Mouse (Mus musculus) skeletal muscle tissue, adult 2 months (tissue): ENCODE data around the gene Kbtbd12.

Source experiments
- DNase-seq: peaks from one replicate; pipeline ENCODE4 v3.0.0-alpha.2; 2012; ENCODE audit warnings: low read depth, low spot score

Gene Kbtbd12

GRCm38 (mm10) chr6:88626912-88627311, 10.8 kb downstream of the Kbtbd12 start:
- no peak for DNase-seq

- no peak for DNase-seq
Measured at GRCm38 (mm10) chr6:88626462-88626861, 11.3 kb downstream of the Kbtbd12 start.

- no peak for DNase-seq
Measured at GRCm38 (mm10) chr6:88621816-88622481, 15.8 kb downstream of the Kbtbd12 start.

DNA sequence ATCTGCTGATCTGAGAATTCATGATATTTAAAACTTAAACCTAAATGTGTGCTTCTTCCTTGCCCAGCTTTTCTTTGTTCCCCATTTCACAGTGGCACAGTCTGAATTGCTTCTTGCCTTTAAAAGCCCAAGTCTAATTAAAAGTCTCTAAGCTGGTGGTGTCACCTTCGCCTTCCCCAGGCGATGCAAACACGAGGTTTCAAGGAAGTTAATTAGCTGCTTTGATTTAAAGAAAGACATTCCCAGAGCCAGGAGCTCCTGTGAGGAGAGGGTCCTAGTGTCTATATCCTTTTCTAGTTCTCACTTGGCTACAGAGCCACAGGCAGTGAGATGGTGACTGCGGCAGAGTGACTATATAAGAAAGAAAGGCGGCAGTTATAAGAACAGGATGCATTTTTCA, 18.2 kb downstream of the Kbtbd12 start:
- no peak for DNase-seq

- no peak for DNase-seq
Measured at GRCm38 (mm10) chr6:88615352-88615751, 22.4 kb downstream of the Kbtbd12 start.

GRCm38 (mm10) chr6:88606417-88606816, 31.3 kb downstream of the Kbtbd12 start:
- no peak for DNase-seq

- no peak for DNase-seq
Measured at GRCm38 (mm10) chr6:88605715-88606114, 32.0 kb downstream of the Kbtbd12 start.

DNA sequence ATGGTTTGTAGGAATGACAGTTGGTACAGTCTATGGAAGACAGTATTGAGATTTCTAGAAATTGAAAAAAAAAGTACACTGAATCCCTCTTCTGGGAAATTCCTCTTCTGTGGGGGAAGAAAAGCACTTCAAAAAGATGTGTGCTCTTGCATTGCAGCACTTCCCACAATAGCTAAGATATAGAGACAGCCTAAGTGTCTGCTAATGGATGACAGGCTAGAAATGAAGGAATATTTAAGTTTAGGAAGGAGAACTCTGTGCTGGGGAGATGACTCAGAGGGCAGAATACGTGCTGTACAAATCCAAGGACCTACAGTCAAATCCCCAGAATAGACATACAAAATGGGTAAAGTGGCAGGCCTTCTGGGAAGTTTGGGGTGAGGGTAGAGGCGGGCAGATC, 32.5 kb downstream of the Kbtbd12 start:
- DNase-seq = no peak

DNA sequence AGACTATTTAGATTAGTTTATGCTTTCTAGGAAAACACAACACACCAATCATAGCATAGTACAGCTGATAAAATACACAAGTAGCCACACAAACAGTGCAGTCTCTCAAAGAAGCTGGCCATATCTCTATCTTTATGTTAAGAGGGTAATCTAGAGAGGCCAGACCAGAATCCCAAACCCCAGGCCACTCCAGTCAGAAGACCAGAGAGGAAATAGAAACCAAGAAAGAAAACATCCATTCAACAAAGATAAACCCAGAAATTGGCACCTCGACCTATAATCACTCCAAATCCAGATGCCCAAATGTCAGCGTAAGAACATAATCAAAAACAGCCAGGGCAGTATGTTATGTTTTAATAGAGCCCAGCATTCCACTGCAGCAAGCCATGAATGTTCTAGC, 41.6 kb downstream of the Kbtbd12 start:
- no peak for DNase-seq

DNA sequence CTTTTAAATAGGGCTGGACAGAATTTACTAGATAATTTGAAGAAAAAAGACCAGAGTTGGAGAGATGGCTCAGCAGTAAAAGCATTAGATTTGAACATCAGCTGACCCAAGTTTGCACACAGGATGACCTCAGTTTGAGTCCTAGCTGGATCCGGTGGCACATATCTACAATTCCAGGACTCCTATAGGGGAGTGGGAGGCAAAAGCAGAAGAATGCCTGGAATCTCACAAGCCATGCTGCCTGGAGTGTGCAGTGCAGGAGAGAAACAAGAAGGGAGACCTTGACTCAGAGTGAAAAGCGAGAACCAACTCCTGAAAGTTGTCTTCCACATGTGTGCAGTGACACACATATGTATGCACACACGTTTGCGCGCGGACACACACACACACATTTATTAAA, 45.4 kb downstream of the Kbtbd12 start:
- DNase-seq = no peak

GRCm38 (mm10) chr6:88590231-88590630, 47.5 kb downstream of the Kbtbd12 start:
- DNase-seq = peak; percentile 13

DNA sequence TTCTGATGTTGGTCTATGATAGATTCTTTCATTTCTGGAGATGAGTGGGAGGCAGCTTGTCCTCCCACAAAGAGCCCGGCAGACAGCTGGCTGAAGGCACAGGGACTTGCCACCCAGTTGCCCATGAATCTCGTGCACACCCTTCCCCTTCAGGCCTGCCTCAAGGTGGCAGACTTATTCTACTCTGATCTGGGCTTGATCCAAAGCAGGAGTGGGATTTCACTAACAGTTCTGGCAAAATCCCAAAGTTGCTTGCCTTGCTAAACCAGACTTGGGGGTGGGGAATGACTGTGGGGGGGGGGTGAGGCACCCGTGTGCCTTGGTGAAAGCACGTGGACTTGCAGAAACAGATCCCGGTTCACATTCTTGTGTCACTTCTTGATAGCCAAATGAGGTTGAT, 48.2 kb downstream of the Kbtbd12 start:
- DNase-seq = peak; percentile 29

DNA sequence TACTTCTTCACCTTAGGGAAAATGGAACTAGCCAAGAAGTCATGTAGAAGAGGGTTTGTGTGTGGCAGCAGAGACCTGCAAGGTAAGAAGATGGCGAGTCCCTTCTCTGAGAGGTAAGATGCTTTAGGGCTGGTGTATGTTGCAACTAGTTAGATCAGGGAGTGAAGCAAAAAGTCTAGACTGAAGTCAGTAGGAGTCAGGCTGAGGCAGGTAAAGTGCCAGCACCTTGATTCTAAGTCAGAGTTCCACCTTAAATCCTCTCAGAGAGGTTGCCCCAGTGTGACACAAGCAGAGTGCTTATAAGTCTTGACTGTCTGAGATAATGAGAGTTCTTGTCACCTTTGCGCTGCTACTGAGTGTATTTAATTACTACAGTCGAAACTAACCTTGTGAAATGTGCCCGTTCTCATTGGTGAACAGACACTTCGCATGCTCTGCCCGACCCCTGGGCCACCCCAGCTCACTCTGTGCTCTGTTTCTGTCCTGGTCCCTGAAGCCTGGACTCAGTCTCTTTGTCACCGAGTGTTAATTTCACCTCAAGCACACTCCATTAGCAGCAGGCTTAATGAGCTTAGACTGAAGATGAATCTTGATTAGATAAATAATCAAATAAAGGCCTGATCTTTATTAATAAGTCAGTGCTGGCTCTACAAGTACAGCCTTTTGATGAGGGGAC, 49.0 kb downstream of the Kbtbd12 start:
- no peak for DNase-seq

- DNase-seq = no peak
Measured at GRCm38 (mm10) chr6:88587091-88587490, 50.7 kb downstream of the Kbtbd12 start.

GRCm38 (mm10) chr6:88583950-88584349, 53.8 kb downstream of the Kbtbd12 start:
- no peak for DNase-seq

DNA sequence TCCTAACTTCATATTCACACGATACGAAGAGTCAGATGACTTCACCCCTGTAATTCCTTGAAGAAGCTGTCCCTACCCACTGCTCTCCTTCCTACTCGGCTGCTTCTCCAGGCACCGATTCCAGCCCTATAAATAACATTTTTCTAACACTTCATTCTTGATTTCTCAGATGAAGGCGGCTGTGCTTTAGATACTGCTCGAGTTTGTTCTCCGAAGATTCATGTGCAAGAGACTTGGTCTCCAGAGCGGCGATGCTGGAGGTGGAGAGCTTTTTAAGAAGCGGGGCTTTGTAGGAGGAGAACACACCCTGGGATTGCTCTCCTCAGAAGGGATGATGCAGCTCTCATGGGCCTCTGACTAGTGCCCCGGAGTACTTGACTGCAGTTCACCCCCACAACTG, 61.3 kb downstream of the Kbtbd12 start:
- no peak for DNase-seq

GRCm38 (mm10) chr6:88566676-88567075, 71.1 kb downstream of the Kbtbd12 start:
- no peak for DNase-seq

- no peak for DNase-seq
Measured at GRCm38 (mm10) chr6:88565033-88565432, 72.7 kb downstream of the Kbtbd12 start.

- DNase-seq = no peak
Measured at GRCm38 (mm10) chr6:88560156-88560555, 77.6 kb downstream of the Kbtbd12 start.

- peak; percentile 38 for DNase-seq
Measured at GRCm38 (mm10) chr6:88559688-88560087, 78.1 kb downstream of the Kbtbd12 start.

DNA sequence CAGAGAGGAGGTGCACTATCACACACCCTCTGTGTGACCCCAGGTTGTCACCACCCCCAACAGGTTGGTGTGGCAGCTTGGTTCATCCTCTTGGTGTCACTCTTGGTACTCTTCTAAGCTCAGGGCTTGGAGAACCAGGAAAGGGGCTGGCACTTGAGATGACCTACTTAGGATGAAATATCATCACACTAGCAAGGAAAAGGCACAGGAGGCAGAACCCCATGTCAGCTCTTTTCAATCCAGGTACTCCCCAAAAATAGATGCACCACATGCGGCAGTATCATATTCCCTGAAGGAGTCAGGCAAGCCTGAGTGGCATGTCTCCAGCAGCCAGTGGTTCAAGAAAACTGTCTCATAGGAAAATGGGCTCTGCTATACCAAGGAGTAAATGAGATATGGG, 79.7 kb downstream of the Kbtbd12 start:
- DNase-seq = peak; percentile 91

DNA sequence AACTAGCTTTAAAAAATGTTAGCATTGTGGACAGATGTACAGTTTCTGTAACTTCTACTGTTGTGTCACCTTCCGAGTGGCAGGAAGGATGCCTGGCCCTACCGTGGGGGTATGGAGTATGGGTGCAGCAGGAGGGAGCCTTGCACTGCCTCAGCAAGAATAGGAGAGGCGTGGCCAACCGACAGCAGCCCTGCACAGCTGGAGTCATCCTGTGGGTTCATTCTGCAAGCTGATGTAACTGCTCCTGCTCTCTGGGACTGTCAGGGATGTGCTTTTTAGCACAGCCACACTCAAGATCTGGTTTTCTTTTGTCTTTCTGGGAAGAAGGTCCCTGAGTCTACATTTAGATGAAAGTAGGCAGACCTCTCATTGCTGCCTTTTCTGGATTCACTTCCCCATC, 80.2 kb downstream of the Kbtbd12 start:
- DNase-seq = no peak

DNA sequence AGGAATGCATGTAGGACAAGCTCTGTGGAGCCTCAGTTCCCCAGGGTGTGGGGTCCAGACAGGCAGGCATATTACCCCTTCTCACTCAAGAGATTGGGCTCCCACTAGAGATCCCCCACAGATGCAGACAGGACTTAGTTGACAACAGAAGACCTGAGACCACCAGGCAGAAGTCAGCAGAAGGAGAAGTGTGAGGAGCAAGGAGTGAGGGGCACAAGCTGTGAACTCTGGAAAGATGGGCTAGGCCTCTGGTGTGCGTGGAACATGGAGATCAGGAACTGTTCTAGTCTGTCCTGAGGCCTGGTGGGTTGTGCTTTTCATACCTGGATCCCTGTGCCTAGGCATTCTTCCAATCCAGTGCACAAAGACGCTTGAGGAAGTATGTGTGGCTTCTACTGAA, 87.8 kb downstream of the Kbtbd12 start:
- DNase-seq = no peak
